Mouse (Mus musculus) myocyte (in vitro differentiated cells): ENCODE data around the gene Dkk3. TPM values are rescaled to one million over a fixed set of nuclear protein-coding genes. Genes with fewer than 3 reads are reported as not detected.

Experiments used
- H3K27me3 ChIP-seq: one replicate; pipeline ENCODE4 v1.6.1; 2011; ENCODE audit not compliant: control insufficient read depth, insufficient read depth, insufficient read length
- H3K36me3 ChIP-seq: one replicate; pipeline ENCODE4 v1.6.1; 2011; ENCODE audit not compliant: control insufficient read depth, insufficient read depth
- H3K4me2 ChIP-seq: one replicate; pipeline ENCODE4 v1.6.1; 2011; ENCODE audit warnings: low read depth, control low read depth
- H3K4me3 ChIP-seq: one replicate; pipeline ENCODE4 v1.5.1; 2011; ENCODE audit warnings: mild to moderate bottlenecking, control low read depth, moderate library complexity
- H3K79me2 ChIP-seq: one replicate; pipeline ENCODE4 v1.6.1; 2011; ENCODE audit not compliant: control insufficient read depth, insufficient read depth
- H3ac ChIP-seq: one replicate; pipeline ENCODE4 v1.6.1; 2011; ENCODE audit not compliant: control insufficient read depth, insufficient read length
- CEBPB ChIP-seq: IDR thresholded peaks from 2 replicates; pipeline ENCODE4 v1.6.1; 2011; ENCODE audit warnings: mild to moderate bottlenecking, moderate library complexity; ENCODE audit not compliant: poor library complexity, insufficient read depth, severe bottlenecking
- E2F4 ChIP-seq: IDR thresholded peaks from one replicate; pipeline ENCODE4 v1.6.1; 2011; ENCODE audit warnings: mild to moderate bottlenecking, control low read depth, moderate library complexity; ENCODE audit not compliant: insufficient read depth
- MAX ChIP-seq: IDR thresholded peaks from one replicate; pipeline ENCODE4 v1.6.1; 2011; ENCODE audit warnings: low read depth, mild to moderate bottlenecking, control low read depth
- MYOD1 ChIP-seq, 3 experiments: IDR thresholded peaks; one replicate each; pipeline ENCODE4 v1.6.1; 2011; ENCODE audit warnings: control low read depth in 2 of 3, low read depth in 2 of 3, mild to moderate bottlenecking in 2 of 3, moderate library complexity in 1 of 3; ENCODE audit not compliant: insufficient read length in 2 of 3, control insufficient read depth in 1 of 3
- MYOG ChIP-seq, 3 experiments: IDR thresholded peaks; one replicate each; pipeline ENCODE4 v1.6.1; 2011; ENCODE audit warnings: control low read depth in 2 of 3, low read depth in 2 of 3, mild to moderate bottlenecking in 2 of 3; ENCODE audit not compliant: insufficient read length in 2 of 3, control insufficient read depth in 1 of 3, insufficient read depth in 1 of 3
- POLR2A ChIP-seq: IDR thresholded peaks from one replicate; pipeline ENCODE4 v1.6.1; 2011; ENCODE audit warnings: low read depth, mild to moderate bottlenecking, control low read depth, moderate library complexity; ENCODE audit not compliant: insufficient read length
- POLR2AphosphoS2 ChIP-seq: IDR thresholded peaks from one replicate; pipeline ENCODE4 v1.6.1; 2011; ENCODE audit warnings: low read depth, control low read depth; ENCODE audit not compliant: insufficient read length
- REST ChIP-seq: IDR thresholded peaks from one replicate; pipeline ENCODE4 v1.6.1; 2011; ENCODE audit warnings: mild to moderate bottlenecking, control low read depth, moderate library complexity; ENCODE audit not compliant: insufficient read depth, insufficient read length
- SRF ChIP-seq: IDR thresholded peaks from one replicate; pipeline ENCODE4 v1.6.1; 2011; ENCODE audit warnings: low read depth; ENCODE audit not compliant: control insufficient read depth, insufficient read length
- TCF12 ChIP-seq: IDR thresholded peaks from one replicate; pipeline ENCODE4 v1.6.1; 2011; ENCODE audit warnings: mild to moderate bottlenecking, control low read depth; ENCODE audit not compliant: poor library complexity, insufficient read depth, severe bottlenecking
- TCF3 ChIP-seq: IDR thresholded peaks from one replicate; pipeline ENCODE4 v1.6.1; 2011; ENCODE audit warnings: low read depth, control low read depth; ENCODE audit not compliant: insufficient read length
- USF1 ChIP-seq: IDR thresholded peaks from one replicate; pipeline ENCODE4 v1.6.1; 2011; ENCODE audit warnings: low read depth, mild to moderate bottlenecking, control low read depth, moderate library complexity
- polyA plus RNA-seq: library from polyadenylated mRNA; unstranded; fragments of >200 nt; fragmentation: generic; extraction: Trizol; gene quantifications from one replicate; pipeline ENCODE4 v1.2.1, GENCODE M21; 2012; ENCODE audit warnings: missing spikeins

The Dkk3 gene
- polyA plus RNA-seq, 1 experiment: 0.10 TPM

GRCm38 (mm10) chr7:112154445-112154844, 4.4 kb downstream of the Dkk3 start:
- TF ChIP-seq E2F4 (no peak), SRF (no peak), TCF12 (no peak), TCF3 (no peak), USF1 (no peak), POLR2A (no peak), POLR2AphosphoS2 (no peak), CEBPB (0 out of 2 replicates have a peak, but pooled peaks have one; percentile 8)
- no peak overlapping the region for H3ac ChIP-seq
- H3K79me2 ChIP-seq: no peaks in the 10 kb centered on the region
- no peaks in the 10 kb centered on the region for H3K36me3 ChIP-seq
- peak overlapping the region; percentile 44 for H3K4me2 ChIP-seq
- H3K27me3 ChIP-seq: no peaks in the 10 kb centered on the region
- no peak overlapping the region for H3K4me3 ChIP-seq

GRCm38 (mm10) chr7:112149113-112149512, 9.7 kb downstream of the Dkk3 start:
- no peaks in the 10 kb centered on the region for H3K79me2 ChIP-seq
- no peak overlapping the region for H3K4me3 ChIP-seq
- no peak overlapping the region for H3ac ChIP-seq
- TF ChIP-seq TCF12: no peak
- TF ChIP-seq POLR2A: no peak
- TF ChIP-seq POLR2AphosphoS2: no peak
- H3K36me3 ChIP-seq: no peaks in the 10 kb centered on the region
- no peaks in the 10 kb centered on the region for H3K27me3 ChIP-seq
- H3K4me2 ChIP-seq: no peak overlapping the region

- Histone ChIP-seq H3K4me3 (no peak overlapping the region), H3K27me3 (no peaks in the 10 kb centered on the region), H3K4me2 (peak overlapping the region; percentile 42), H3K36me3 (no peaks in the 10 kb centered on the region), H3ac (no peak overlapping the region), H3K79me2 (no peaks in the 10 kb centered on the region)
- no peak for TF ChIP-seq MYOG (IDR thresholded peaks at IDR 0.05; ENCODE audit: control insufficient read depth in 1 of 3, insufficient read depth in 1 of 3, insufficient read length in 2 of 3, low read depth in 2 of 3)
- TF ChIP-seq USF1: no peak
- no peak for TF ChIP-seq MYOD1 (IDR thresholded peaks at IDR 0.05; ENCODE audit: control insufficient read depth in 1 of 3, insufficient read length in 2 of 3, low read depth in 2 of 3)
- TF ChIP-seq CEBPB: no peak
- no peak for TF ChIP-seq MAX
- TF ChIP-seq POLR2A: no peak
- no peak for TF ChIP-seq E2F4
- no peak for TF ChIP-seq TCF12
- TF ChIP-seq REST: no peak
- no peak for TF ChIP-seq POLR2AphosphoS2
- no peak for TF ChIP-seq SRF
- no peak for TF ChIP-seq TCF3
Observed at GRCm38 (mm10) chr7:112147979-112148378, 10.9 kb downstream of the Dkk3 start.

GRCm38 (mm10) chr7:112144646-112145179, 14.1 kb downstream of the Dkk3 start:
- H3ac ChIP-seq: no peak overlapping the region
- H3K27me3 ChIP-seq: no peaks in the 10 kb centered on the region
- no peaks in the 10 kb centered on the region for H3K79me2 ChIP-seq
- no peak overlapping the region for H3K4me3 ChIP-seq
- no peak overlapping the region for H3K4me2 ChIP-seq
- H3K36me3 ChIP-seq: no peaks in the 10 kb centered on the region
- no peak for TF ChIP-seq TCF3
- TF ChIP-seq MYOD1 (IDR thresholded peaks at IDR 0.05; ENCODE audit: control insufficient read depth in 1 of 3, insufficient read length in 2 of 3, low read depth in 2 of 3): no peak
- TF ChIP-seq SRF: no peak
- TF ChIP-seq MYOG (IDR thresholded peaks at IDR 0.05; ENCODE audit: control insufficient read depth in 1 of 3, insufficient read depth in 1 of 3, insufficient read length in 2 of 3, low read depth in 2 of 3): no peak
- TF ChIP-seq TCF12: no peak
- TF ChIP-seq MAX: no peak
- no peak for TF ChIP-seq POLR2AphosphoS2
- TF ChIP-seq CEBPB: no peak
- no peak for TF ChIP-seq E2F4
- no peak for TF ChIP-seq POLR2A
- no peak for TF ChIP-seq REST

- Histone ChIP-seq H3K4me2 (no peak overlapping the region), H3K4me3 (no peak overlapping the region), H3K79me2 (no peaks in the 10 kb centered on the region), H3ac (no peak overlapping the region), H3K36me3 (no peaks in the 10 kb centered on the region), H3K27me3 (no peaks in the 10 kb centered on the region)
- TF ChIP-seq TCF3 (no peak), TCF12 (no peak), E2F4 (no peak), POLR2AphosphoS2 (no peak), POLR2A (no peak), MYOG (IDR thresholded peaks at IDR 0.05; ENCODE audit: control insufficient read depth in 1 of 3, insufficient read depth in 1 of 3, insufficient read length in 2 of 3, low read depth in 2 of 3) (no peak)
Observed at GRCm38 (mm10) chr7:112143978-112144377, 14.9 kb downstream of the Dkk3 start.
